In the genomic region with DNA sequence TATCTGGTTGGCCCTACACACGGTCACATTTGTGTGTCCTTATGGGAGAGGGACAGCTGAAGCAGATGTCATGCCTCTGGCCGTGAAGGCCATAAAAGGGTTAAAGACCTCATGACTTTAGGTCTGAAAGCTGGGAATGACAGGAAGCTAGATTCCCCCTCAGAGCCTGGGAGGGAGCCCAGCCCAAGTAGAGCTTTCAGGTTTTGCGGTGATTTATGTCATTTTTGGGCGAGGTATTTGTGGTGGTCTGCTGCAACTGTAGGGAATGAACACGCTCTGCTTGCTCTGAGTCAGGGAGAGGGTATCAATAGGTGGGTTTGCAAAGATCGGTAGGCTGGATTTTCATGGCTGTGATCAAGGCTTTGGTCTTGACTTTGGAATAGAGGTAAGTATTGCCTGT, we compare ENCODE assay signal across 16 mouse cellular contexts.
"Had no signal": no experiment of that assay in that cellular context is flagged by ENCODE, and none has a peak within 500 bp of the region (broad histone marks: within the 10 kb centered on the region; RNA-seq: fewer than 3 reads in every experiment).

No protein-coding gene starts in this region.

- H3K27me3 ChIP-seq: heart, embryonic 13.5 days; heart, embryonic 15.5 days; intestine, embryonic 15.5 days; limb, embryonic 12.5 days had no signal

- H3K36me3 ChIP-seq: heart, embryonic 13.5 days; heart, embryonic 15.5 days; hindbrain, embryonic 10.5 days; hindbrain, embryonic 12.5 days; intestine, embryonic 15.5 days; limb, embryonic 10.5 days; limb, embryonic 12.5 days had no signal

- H3K27ac ChIP-seq: gastrocnemius, adult 2 months; heart, embryonic 13.5 days; heart, embryonic 15.5 days; hindbrain, embryonic 10.5 days; hindbrain, embryonic 12.5 days; hindbrain, embryonic 14.5 days; intestine, embryonic 15.5 days; left cerebral cortex, adult 2 months; limb, embryonic 10.5 days; limb, embryonic 12.5 days; liver, embryonic 14.5 days had no signal

- DNase-seq: gastrocnemius, adult 2 months; gastrocnemius, postnatal 10 days; gastrocnemius, postnatal 25 days; heart, postnatal 14 days; heart, postnatal 4 days; liver had no signal

- H3K9ac ChIP-seq: heart, embryonic 13.5 days; heart, embryonic 15.5 days; hindbrain, embryonic 12.5 days; hindbrain, embryonic 14.5 days; intestine, embryonic 15.5 days; limb, embryonic 12.5 days; liver, embryonic 14.5 days had no signal

- H3K4me1 ChIP-seq: hindbrain, embryonic 12.5 days had no signal

- H3K4me3 ChIP-seq: gastrocnemius, adult 2 months; heart, embryonic 13.5 days; heart, embryonic 15.5 days; hindbrain, embryonic 10.5 days; hindbrain, embryonic 12.5 days; intestine, embryonic 15.5 days; left cerebral cortex, adult 2 months; limb, embryonic 10.5 days; limb, embryonic 12.5 days had no signal
